Comparison of ENCODE assay signal across 19 mouse cellular contexts in genomic region chr9:80020429-80020828, GRCm38 (mm10). TPM values are rescaled to one million over a fixed set of nuclear protein-coding genes. Genes with fewer than 3 reads are reported as not detected.
DNase-seq lines count a peak whose midpoint lies in the region.
"Had no signal": no experiment of that assay in that cellular context is flagged by ENCODE, and none has a peak within 500 bp of the region (broad histone marks: within the 10 kb centered on the region; RNA-seq: fewer than 3 reads in every experiment).

No protein-coding gene starts in this region.

- no peaks in the 10 kb centered on the region for H3K36me3 ChIP-seq in heart, embryonic 10.5 days
- H3K36me3 ChIP-seq: G1E had no signal

- WGBS in heart, embryonic 10.5 days = 55% methylated on average over 3 of the region's 3 CpGs

- no peaks in the 10 kb centered on the region for H3K9me3 ChIP-seq in heart, embryonic 10.5 days
- H3K9me3 ChIP-seq: G1E had no signal

- peak; percentile 59 for DNase-seq in heart, embryonic 10.5 days (ENCODE audit: low spot score)
- no peak for DNase-seq in heart, adult 9 months (ENCODE audit: low spot score in 2 of 2)
- peak; percentile 56 for DNase-seq in MN1 (ENCODE audit: low spot score)
- no peak for DNase-seq in adrenal gland, postnatal 14 days
- DNase-seq: adrenal gland, adult 2 months; adrenal gland, adult 8-10 months; adrenal gland, postnatal 10 days; adrenal gland, postnatal 25 days; adrenal gland, postnatal 36 days; B cell, adult 2 months; cerebellum, adult 11 months; cerebellum, adult 11-12 months; cerebellum, adult 18-20 months; cerebellum, adult 2 months; cerebellum, adult 8-10 months had no signal

- no peak overlapping the region for H3K27ac ChIP-seq in heart, embryonic 10.5 days

- peaks cover 11% of the 10 kb centered on the region for H3K4me1 ChIP-seq in heart, embryonic 10.5 days

- H3K27me3 ChIP-seq in heart, embryonic 10.5 days (ENCODE audit: insufficient read depth, poor library complexity, severe bottlenecking) = no peaks in the 10 kb centered on the region
- H3K27me3 ChIP-seq: CH12.LX, Patski had no signal

- no peak overlapping the region for H3K4me3 ChIP-seq in heart, embryonic 10.5 days

RNA-seq across cellular contexts. Expression of gene Filip1, which starts 7.8 kb away (rescaled TPM):
- 11.7 and 19.0 TPM in 2 replicates for polyA plus RNA-seq in heart, embryonic 10.5 days (2016; fragmentation: Nextera tagmentation; extraction: Ambion mirVana)
- 51.9 and 57.7 TPM in 2 replicates for total RNA-seq in adrenal gland, postnatal 14 days (2021)
- total RNA-seq: MEL had no signal
- polyA plus RNA-seq: G1E, Patski had no signal

RNA-seq across cellular contexts. Expression of gene Senp6, which starts 46.3 kb away (rescaled TPM):
- polyA plus RNA-seq in heart, embryonic 10.5 days (2016; fragmentation: Nextera tagmentation; extraction: Ambion mirVana) = 37.0 and 53.1 TPM in 2 replicates
- total RNA-seq in adrenal gland, postnatal 14 days (2021) = 110 and 114 TPM in 2 replicates

Comparison
In these comparisons a context has a peak if more than half of its experiments do, and no peak if none do; other contexts are left out.
1. DNase-seq: peak in heart, embryonic 10.5 days (single experiment) and MN1 (single experiment); none in heart, adult 9 months (0 of 2) and adrenal gland, postnatal 14 days (single experiment).